Mouse (Mus musculus) neural tube, embryonic 10.5 days (tissue): ENCODE results near the gene Ppp1ca.
A peak's percentile ranks its signal among the peaks of the same experiment; 100 is the strongest.

ENCODE experiments used
- DNase-seq: peaks from one replicate; pipeline ENCODE4 v3.0.0-alpha.2; 2017; ENCODE audit warnings: low spot score; ENCODE audit errors: extremely low spot score

The Ppp1ca gene

GRCm38 (mm10) chr19:4154437-4155222 lies 37.2 kb upstream of the Ppp1ca start:
- no peak for DNase-seq

GRCm38 (mm10) chr19:4155223-4156072 lies 36.4 kb upstream of the Ppp1ca start:
- no peak for DNase-seq

DNA sequence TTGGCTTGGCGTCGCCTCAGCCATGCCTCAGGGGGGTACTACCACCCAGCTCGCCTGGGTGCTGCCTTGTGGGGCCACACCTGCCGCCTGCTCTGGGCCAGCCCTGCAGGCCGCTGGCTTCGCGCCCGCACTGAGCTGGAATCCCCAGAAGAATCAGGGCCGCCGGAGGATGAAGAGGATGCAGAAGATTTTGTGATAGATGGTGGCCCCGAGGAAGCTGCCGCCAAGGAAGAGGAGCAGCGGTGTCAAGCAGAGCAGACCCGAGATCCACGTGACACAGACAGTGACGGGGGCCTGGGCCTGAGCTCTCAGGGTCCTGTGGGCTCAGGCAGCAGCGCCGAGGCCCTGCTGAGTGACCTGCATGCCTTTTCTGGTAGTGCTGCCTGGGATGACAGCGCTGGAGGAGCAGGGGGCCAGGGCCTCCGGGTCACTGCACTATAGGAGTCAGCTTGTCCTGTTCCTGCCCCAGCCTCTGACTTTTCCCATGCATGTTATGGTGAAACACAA lies 35.7 kb upstream of the Ppp1ca start:
- DNase-seq: no peak

DNA sequence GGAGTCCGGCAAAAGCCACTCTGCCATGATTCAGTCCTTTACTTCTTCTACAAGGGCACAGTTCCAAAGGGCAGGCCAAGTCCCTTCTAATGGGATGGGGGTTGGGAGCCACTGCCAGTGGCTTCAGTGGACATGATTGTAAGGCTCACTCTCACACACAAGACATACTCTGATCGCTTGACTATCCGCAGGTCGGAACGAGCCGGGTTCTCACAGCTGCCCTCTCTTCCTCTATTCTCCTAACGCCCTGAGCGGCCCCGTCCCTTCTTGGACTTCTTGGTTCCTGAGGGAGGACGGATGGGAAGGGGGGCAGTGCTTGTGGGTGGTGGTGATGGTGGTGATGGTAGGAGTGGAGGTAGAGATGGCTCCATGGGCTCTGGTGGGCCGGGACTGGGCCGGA lies 35.1 kb upstream of the Ppp1ca start:
- no peak for DNase-seq

DNA sequence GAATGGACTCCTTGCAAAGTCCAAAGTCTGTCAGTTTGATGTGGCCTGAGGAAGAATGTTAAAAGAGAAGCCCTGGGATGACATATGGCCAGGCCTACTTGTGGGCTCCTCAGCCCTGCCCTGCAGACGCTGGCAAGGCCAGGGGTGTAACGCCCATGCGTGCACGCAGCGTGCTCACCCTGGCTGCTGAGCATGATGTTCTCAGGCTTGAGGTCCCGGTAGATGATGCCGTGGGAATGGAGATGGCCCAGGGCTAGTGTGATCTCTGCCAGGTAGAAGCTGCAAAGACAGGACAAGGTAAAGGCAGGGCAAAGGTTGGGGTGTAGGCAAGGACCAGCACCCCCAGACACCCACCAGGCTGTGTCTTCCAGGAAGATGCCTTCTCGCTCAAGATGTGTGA lies 32.8 kb upstream of the Ppp1ca start:
- DNase-seq: no peak

GRCm38 (mm10) chr19:4162646-4163542 lies 29.0 kb upstream of the Ppp1ca start, which contains the start of gene Rps6kb2:
TSS of gene Rps6kb2 (minus strand) at chr19:4163354.
- peak; percentile 95 for DNase-seq

DNA sequence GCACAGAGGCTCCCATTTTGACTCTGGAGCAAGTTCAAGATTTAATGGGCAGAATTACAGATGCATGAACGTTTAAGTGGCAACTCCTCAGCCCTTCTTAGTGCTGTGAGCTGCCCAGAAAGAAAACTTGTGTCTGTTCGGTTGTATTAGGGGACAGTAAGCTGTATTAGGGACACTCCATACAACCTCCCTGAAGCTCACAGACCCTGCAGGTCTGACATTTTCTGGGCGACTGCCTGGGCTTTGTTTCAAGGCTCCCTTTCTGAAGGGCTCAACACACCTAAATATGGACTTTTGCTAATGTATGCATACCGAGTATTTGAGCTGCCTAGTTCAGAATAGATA lies 28.4 kb upstream of the Ppp1ca start:
- no peak for DNase-seq

DNA sequence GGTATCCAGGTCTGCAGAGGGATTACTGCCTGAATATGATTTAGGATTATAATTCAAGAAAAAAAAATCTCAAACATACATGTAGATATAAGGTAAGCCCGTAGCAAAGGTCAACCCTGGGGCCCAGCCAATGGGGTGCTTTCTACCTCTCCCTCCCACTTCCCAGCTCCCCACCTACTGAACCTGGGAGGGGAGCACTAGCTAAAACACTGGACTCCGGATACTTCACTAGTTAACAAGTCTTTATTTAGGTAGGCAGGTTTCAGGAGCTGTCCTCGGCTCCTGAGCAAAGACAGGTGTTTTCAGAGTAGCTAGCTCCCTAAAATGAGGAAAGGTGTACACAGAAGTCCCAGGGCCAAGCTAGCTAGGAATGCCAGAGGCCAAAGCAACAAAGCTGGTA lies 27.8 kb upstream of the Ppp1ca start:
- no peak for DNase-seq

- no peak for DNase-seq
Observed at GRCm38 (mm10) chr19:4164721-4165120, 27.1 kb upstream of the Ppp1ca start.

DNA sequence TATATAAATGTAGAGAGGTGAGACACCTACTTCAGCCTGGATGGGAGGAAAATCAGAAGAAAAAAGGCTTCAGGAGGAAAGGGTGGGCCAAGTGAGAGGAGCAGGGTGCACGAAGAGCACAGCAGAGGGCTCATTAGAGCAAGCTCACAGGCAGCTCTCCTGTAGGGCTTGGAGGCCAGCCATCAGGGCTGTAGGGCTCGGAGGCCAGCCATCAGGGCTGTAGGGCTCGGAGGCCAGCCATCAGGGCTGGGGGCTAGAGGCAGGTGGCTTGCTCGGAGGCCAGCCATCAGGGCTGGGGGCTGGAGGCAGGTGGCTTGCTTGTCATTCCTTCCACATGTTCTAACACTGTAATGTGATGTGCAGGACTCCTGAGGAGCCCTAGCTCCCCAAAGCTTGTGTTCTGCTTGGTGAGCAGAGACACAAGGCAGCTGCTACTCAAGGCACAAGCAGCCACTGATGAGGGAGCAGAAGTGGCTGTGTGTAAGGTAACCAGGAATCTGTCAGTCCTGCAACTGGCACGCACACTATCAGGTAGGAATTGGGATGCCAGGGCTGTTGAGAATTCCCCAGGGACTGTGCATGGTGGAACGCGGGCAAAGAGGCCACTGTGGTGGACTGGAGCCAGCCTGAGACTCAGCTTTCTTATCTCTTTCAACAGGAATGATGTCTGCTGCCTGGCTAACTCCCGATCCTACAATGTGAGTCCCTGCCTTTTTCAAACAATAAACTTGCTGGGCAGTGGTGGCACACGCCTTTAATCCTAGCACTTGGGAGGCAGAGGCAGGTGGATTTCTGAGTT lies 25.0 kb upstream of the Ppp1ca start:
- DNase-seq: no peak

GRCm38 (mm10) chr19:4169378-4169784 lies 22.5 kb upstream of the Ppp1ca start:
- DNase-seq: peak; percentile 99

DNA sequence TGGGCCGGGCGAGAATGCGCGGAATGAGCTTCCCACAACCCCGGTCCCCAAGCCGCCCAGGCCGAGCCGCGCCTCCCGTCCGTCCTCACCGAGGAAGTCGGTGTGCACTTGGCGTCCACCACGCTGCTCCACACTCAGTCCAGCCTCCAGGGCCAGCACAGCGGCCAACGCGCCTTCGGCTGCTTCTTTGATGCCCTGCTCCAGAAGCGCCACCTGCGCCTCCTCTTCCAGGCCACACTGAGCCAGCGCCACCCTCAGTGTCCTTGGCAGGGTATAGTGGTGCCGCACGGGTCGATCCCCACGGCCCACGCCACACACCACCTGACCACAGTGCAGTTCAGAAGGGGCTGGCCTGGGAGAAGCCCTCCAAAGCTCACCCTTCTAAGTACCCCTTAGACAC lies 22.1 kb upstream of the Ppp1ca start:
- DNase-seq: no peak

DNA sequence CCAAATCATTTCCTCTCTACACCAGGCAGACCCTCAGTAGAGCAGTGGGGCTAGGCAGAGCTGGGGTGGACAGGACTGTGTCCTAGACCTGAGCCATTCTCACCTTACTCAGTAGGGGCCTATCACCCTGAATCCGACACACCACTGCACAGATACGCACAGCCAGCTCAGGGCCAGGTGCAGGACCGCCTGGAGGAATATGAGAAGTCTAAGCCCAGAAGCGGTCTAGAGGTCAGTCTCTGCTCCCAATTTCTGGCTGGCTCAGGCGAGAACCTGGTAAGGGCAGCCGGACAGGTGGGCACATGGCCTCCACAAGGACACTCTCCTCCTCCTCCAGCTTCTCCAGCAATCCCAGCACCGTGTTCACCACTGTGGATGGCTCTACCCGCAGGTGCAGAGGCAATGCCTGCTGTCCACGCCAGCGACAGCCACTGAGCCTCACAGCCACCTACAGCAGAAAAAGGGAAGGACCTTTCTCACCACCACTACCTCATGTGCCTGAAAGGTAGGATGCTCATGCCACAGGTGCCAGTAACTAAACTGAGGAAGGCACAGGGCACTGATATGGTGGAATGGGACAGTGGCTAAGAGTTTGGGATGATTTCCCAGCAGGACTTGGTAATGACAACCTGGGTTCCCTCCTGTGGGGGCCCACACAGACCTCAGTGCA lies 21.0 kb upstream of the Ppp1ca start:
- no peak for DNase-seq

GRCm38 (mm10) chr19:4171393-4172290 lies 20.2 kb upstream of the Ppp1ca start:
- DNase-seq: no peak

DNA sequence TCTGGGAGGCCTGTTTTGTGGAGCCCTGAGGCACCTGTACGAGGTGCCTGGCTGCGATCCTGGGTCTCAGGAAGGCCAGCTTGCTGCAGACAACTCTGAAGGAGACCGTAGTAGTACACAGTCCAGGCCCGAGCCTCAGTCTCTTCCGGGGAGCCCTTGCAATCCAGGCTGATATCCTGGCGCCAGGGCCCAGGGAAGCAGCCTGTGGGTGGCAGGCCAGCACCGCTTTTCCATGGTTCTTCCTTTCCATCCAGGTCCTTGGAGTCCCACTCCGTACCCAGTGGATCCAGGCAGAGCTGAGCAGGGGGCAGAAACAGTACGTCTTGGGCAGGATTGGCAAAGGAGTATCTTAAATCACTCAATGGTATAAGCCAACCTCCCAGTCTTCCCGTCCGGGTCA lies 18.9 kb upstream of the Ppp1ca start:
- no peak for DNase-seq

DNA sequence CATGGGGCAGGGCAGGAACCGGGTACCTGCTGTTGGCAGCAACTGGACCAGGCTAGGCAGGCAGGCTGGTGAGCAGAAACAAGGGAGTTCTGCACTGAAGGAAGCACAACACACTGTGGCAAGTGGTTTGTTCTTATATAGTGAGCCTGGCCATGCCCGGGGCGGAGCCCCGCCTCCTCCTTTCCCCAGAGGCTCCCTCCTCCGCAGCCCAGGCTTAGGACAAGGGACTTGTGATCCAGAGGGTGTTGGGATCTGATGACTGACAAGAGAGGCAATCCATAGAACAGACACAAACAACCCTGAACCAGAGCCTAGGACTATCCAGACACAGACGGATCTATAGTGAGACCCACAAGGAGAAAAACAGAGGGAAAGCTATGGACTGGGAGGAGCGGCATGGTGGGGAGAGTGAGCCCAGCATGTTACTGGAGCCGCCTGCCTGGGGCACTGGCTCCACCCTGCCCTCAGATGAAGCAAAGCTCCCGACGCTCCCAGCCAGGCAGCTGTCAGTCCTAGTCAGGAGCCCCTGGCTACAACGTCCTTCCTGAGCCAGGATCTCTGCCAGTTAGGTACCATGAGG lies 16.4 kb upstream of the Ppp1ca start, which contains the start of gene Carns1:
TSS of gene Carns1 (minus strand) at position 112 of the 580 bp plus-strand sequence.
- DNase-seq: no peak

DNA sequence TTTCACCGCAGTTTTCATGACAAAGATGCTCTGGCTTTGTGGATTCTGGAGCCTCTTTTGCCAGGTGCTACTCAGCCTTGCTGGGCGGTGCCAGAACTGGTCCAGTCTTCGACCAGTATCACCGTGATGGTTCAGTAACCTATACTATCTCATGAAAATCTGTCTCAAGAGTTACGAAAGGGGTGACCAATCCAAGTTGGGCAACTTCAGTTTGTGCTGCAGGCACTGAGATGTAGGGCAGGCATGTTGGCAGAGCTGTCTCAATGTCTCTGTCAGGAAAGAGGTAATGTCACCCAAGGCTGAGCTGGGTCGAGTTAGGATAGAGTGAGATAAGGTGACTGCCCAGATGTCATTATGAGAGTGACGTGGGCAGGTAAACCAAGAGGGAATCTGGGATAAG lies 11.5 kb upstream of the Ppp1ca start:
- no peak for DNase-seq

DNA sequence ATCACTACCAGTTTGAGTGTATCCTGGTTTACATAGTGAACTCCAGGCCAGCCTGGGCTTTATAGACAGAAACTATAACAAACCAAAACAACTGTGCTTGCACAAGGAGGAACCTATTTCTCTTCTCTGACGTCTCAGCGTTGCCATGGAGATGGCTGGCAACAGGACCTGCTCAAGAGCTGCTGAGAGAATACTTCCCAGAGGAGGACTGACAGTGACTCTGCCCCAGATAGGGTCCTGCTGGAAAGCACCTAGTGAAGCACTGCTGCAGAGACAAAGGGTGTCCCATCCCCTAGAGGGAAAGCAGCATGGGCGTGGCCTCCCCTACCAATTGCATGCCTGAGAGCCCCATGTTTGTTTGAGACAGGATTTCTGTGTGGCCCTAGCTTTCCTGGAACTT lies 10.0 kb upstream of the Ppp1ca start:
- DNase-seq: no peak

DNA sequence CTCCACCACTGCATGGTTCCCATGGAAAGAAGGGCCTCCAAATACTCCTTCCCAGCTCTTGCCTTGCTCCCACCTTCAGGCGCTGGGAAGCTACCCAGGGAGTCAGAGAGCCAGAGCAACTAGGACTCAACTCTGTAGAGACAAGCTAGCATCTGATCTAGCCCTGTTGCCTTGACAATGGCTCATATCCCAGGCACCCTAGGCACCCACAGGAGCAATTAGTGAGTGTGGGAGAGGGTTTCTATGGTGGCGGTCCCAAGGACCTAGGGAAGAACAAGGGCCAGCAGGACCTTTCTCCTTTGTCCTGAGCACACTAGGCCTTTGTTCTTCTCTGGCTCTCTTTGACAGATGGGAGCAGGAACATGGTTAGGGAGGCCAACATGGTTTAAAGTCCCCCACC lies 8.2 kb upstream of the Ppp1ca start:
- DNase-seq: no peak
